In the genomic region with DNA sequence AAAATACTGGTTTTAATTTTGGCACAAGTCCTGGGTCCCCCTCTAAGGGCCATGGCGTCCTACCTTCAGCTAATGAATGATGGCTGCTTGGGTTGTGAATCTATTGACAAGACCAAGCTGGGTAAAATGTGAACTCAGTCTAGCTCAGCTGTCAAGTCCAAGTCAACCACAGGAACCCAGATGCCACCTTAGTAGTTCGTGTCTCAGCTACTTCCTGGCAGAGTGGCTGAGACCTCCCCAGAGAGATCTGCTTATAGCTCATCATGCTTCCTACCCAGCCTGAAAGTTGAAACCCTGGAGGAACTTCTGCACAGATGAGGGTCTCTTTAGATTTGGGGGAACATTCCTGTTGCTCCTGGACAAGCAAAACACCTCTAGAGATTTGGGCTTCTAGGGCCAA, we compare ENCODE assay signal across 9 mouse cellular contexts. TPM values are rescaled to one million over a fixed set of nuclear protein-coding genes. Genes with fewer than 3 reads are reported as not detected.
DNase-seq lines count a peak whose midpoint lies in the region; ATAC-seq and TF ChIP-seq lines count a peak whose summit lies in the region.
"Had no signal": no experiment of that assay in that cellular context is flagged by ENCODE, and none has a peak within 500 bp of the region (broad histone marks: within the 10 kb centered on the region; RNA-seq: fewer than 3 reads in every experiment).

No protein-coding gene starts in this region.

- no peak for DNase-seq in kidney, postnatal 0 days (ENCODE audit: low spot score)
- no peak for DNase-seq in kidney, postnatal 14 days
- no peak for DNase-seq in cerebellum, adult 18-20 months
- no peak for DNase-seq in layer of hippocampus, postnatal 14 days (ENCODE audit: low spot score in 2 of 2)
- DNase-seq in layer of hippocampus, adult 9-10 months (ENCODE audit: low spot score) = no peak
- DNase-seq: lung, postnatal 10 days had no signal

- peak overlapping the region; percentile 83 for H3K4me2 ChIP-seq in kidney, postnatal 0 days (ENCODE audit: low read length)
- peak overlapping the region; percentile 87; the same call in 1 of the 2 replicates for H3K4me2 ChIP-seq in embryonic facial prominence, embryonic 13.5 days
- H3K4me2 ChIP-seq in hindbrain, embryonic 15.5 days = peak overlapping the region; percentile 65
- peak overlapping the region; percentile 89 for H3K4me2 ChIP-seq in neural tube, embryonic 15.5 days

- no peaks in the 10 kb centered on the region for H3K36me3 ChIP-seq in kidney, postnatal 0 days (ENCODE audit: insufficient read depth, low read length)
- H3K36me3 ChIP-seq in embryonic facial prominence, embryonic 13.5 days = no peaks in the 10 kb centered on the region
- H3K36me3 ChIP-seq in hindbrain, embryonic 15.5 days = no peaks in the 10 kb centered on the region
- no peaks in the 10 kb centered on the region for H3K36me3 ChIP-seq in neural tube, embryonic 15.5 days

- no peaks in the 10 kb centered on the region for H3K27me3 ChIP-seq in kidney, postnatal 0 days (ENCODE audit: insufficient read depth, low read length)
- H3K27me3 ChIP-seq in embryonic facial prominence, embryonic 13.5 days = peaks cover 87% of the 10 kb centered on the region
- H3K27me3 ChIP-seq in hindbrain, embryonic 15.5 days = no peaks in the 10 kb centered on the region
- no peaks in the 10 kb centered on the region; the same call in 1 of the 2 replicates for H3K27me3 ChIP-seq in neural tube, embryonic 15.5 days (replicated peaks)

- no peak overlapping the region for H3K9ac ChIP-seq in kidney, postnatal 0 days (ENCODE audit: low read depth, low read length)
- no peak overlapping the region for H3K9ac ChIP-seq in embryonic facial prominence, embryonic 13.5 days
- 0 out of 2 replicates have a peak overlapping the region, but pooled peaks have one; percentile 19 for H3K9ac ChIP-seq in hindbrain, embryonic 15.5 days
- no peak overlapping the region for H3K9ac ChIP-seq in neural tube, embryonic 15.5 days (replicated peaks)

- no peak for TF ChIP-seq CTCF in kidney, postnatal 0 days (IDR thresholded peaks at IDR 0.05; ENCODE audit: low read depth)

- WGBS in kidney, postnatal 0 days = 66% methylated on average over 2 of the region's 2 CpGs
- 59% methylated on average over 2 of the region's 2 CpGs for WGBS in embryonic facial prominence, embryonic 13.5 days
- WGBS in hindbrain, embryonic 15.5 days = 42% methylated on average over 2 of the region's 2 CpGs
- WGBS in neural tube, embryonic 15.5 days = 38% methylated on average over 2 of the region's 2 CpGs

- H3K9me3 ChIP-seq in kidney, postnatal 0 days (replicated peaks; ENCODE audit: low read length) = no peaks in the 10 kb centered on the region
- H3K9me3 ChIP-seq in embryonic facial prominence, embryonic 13.5 days = no peaks in the 10 kb centered on the region
- no peaks in the 10 kb centered on the region for H3K9me3 ChIP-seq in hindbrain, embryonic 15.5 days
- H3K9me3 ChIP-seq in neural tube, embryonic 15.5 days (replicated peaks) = no peaks in the 10 kb centered on the region

- no peak overlapping the region for H3K27ac ChIP-seq in kidney, postnatal 0 days
- H3K27ac ChIP-seq in embryonic facial prominence, embryonic 13.5 days = no peak overlapping the region
- no peak overlapping the region for H3K27ac ChIP-seq in hindbrain, embryonic 15.5 days (replicated peaks)
- H3K27ac ChIP-seq in neural tube, embryonic 15.5 days (replicated peaks) = no peak overlapping the region

- no peak overlapping the region; the same call in 1 of the 2 replicates for H3K4me3 ChIP-seq in kidney, postnatal 0 days (replicated peaks; ENCODE audit: low read depth, low read length)
- H3K4me3 ChIP-seq in embryonic facial prominence, embryonic 13.5 days = no peak overlapping the region
- H3K4me3 ChIP-seq in hindbrain, embryonic 15.5 days = peak overlapping the region; percentile 83
- peak overlapping the region; percentile 62 for H3K4me3 ChIP-seq in neural tube, embryonic 15.5 days (replicated peaks)

- ATAC-seq in kidney, postnatal 0 days (replicated peaks; ENCODE audit: low FRiP score, low read depth) = no peak
- no peak for ATAC-seq in embryonic facial prominence, embryonic 13.5 days (ENCODE audit: insufficient number of reproducible peaks, insufficient read depth, low FRiP score, low TSS enrichment, low read depth)
- no peak for ATAC-seq in hindbrain, embryonic 15.5 days (ENCODE audit: low FRiP score, low read depth)
- no peak for ATAC-seq in neural tube, embryonic 15.5 days (ENCODE audit: low FRiP score)

- H3K4me1 ChIP-seq in kidney, postnatal 0 days (replicated peaks; ENCODE audit: insufficient read depth, low read length) = peaks cover 4% of the 10 kb centered on the region; the same call in 1 of the 2 replicates
- H3K4me1 ChIP-seq in embryonic facial prominence, embryonic 13.5 days = peaks cover 29% of the 10 kb centered on the region
- H3K4me1 ChIP-seq in hindbrain, embryonic 15.5 days (replicated peaks) = peaks cover 61% of the 10 kb centered on the region
- peaks cover 70% of the 10 kb centered on the region for H3K4me1 ChIP-seq in neural tube, embryonic 15.5 days

RNA-seq across cellular contexts. Expression of gene Nrarp, which starts 2.8 kb away (rescaled TPM):
- polyA plus RNA-seq in kidney, postnatal 0 days (2015; fragmentation: Nextera tagmentation; extraction: Ambion mirVana) = 19.9 and 21.6 TPM in 2 replicates
- 15.0 and 16.7 TPM in 2 replicates for polyA plus RNA-seq in embryonic facial prominence, embryonic 13.5 days (2015; fragmentation: Nextera tagmentation; extraction: Ambion mirVana)
- polyA plus RNA-seq in hindbrain, embryonic 15.5 days (2015; fragmentation: Nextera tagmentation; extraction: Ambion mirVana) = 18.9 and 20.2 TPM in 2 replicates
- polyA plus RNA-seq in neural tube, embryonic 15.5 days (2015; fragmentation: Nextera tagmentation; extraction: Ambion mirVana) = 15.0 and 16.8 TPM in 2 replicates
- total RNA-seq in layer of hippocampus, postnatal 14 days (2021) = 10 to 100 TPM; 38.1 to 49.8 TPM

RNA-seq across cellular contexts. Expression of gene Tor4a, which starts 13.3 kb away (rescaled TPM):
- polyA plus RNA-seq in kidney, postnatal 0 days (2015; fragmentation: Nextera tagmentation; extraction: Ambion mirVana) = 10.8 and 12.0 TPM in 2 replicates
- polyA plus RNA-seq in embryonic facial prominence, embryonic 13.5 days (2015; fragmentation: Nextera tagmentation; extraction: Ambion mirVana) = 5.1 and 6.1 TPM in 2 replicates
- 1.9 and 2.3 TPM in 2 replicates for polyA plus RNA-seq in hindbrain, embryonic 15.5 days (2015; fragmentation: Nextera tagmentation; extraction: Ambion mirVana)
- polyA plus RNA-seq in neural tube, embryonic 15.5 days (2015; fragmentation: Nextera tagmentation; extraction: Ambion mirVana) = 1.6 and 5.9 TPM in 2 replicates
- total RNA-seq in layer of hippocampus, postnatal 14 days (2021) = 1 to 10 TPM; 1.7 to 2.0 TPM

RNA-seq across cellular contexts. Expression of gene Nelfb, which starts 28.0 kb away (rescaled TPM):
- polyA plus RNA-seq in kidney, postnatal 0 days (2015; fragmentation: Nextera tagmentation; extraction: Ambion mirVana) = 74.0 and 82.3 TPM in 2 replicates
- 110 and 114 TPM in 2 replicates for polyA plus RNA-seq in embryonic facial prominence, embryonic 13.5 days (2015; fragmentation: Nextera tagmentation; extraction: Ambion mirVana)
- 108 and 112 TPM in 2 replicates for polyA plus RNA-seq in hindbrain, embryonic 15.5 days (2015; fragmentation: Nextera tagmentation; extraction: Ambion mirVana)
- 101 and 105 TPM in 2 replicates for polyA plus RNA-seq in neural tube, embryonic 15.5 days (2015; fragmentation: Nextera tagmentation; extraction: Ambion mirVana)
- 10 to 100 TPM; 50.7 to 51.7 TPM for total RNA-seq in layer of hippocampus, postnatal 14 days (2021)

RNA-seq across cellular contexts. Expression of gene Stpg3, which starts 31.1 kb away (rescaled TPM):
- 0.29 and 0.43 TPM in 2 replicates for polyA plus RNA-seq in kidney, postnatal 0 days (2015; fragmentation: Nextera tagmentation; extraction: Ambion mirVana)
- 0.15 TPM in 1 of 2 replicates, not detected in the other for polyA plus RNA-seq in embryonic facial prominence, embryonic 13.5 days (2015; fragmentation: Nextera tagmentation; extraction: Ambion mirVana)
- polyA plus RNA-seq in hindbrain, embryonic 15.5 days (2015; fragmentation: Nextera tagmentation; extraction: Ambion mirVana) = not detected in 2 replicates
- polyA plus RNA-seq in neural tube, embryonic 15.5 days (2015; fragmentation: Nextera tagmentation; extraction: Ambion mirVana) = not detected in 2 replicates
- total RNA-seq in layer of hippocampus, postnatal 14 days (2021) = not detected

RNA-seq across cellular contexts. Expression of gene Fam166a, which starts 35.2 kb away (rescaled TPM):
- polyA plus RNA-seq in kidney, postnatal 0 days (2015; fragmentation: Nextera tagmentation; extraction: Ambion mirVana) = 0.28 and 0.62 TPM in 2 replicates
- not detected in 2 replicates for polyA plus RNA-seq in embryonic facial prominence, embryonic 13.5 days (2015; fragmentation: Nextera tagmentation; extraction: Ambion mirVana)
- 0.70 and 0.72 TPM in 2 replicates for polyA plus RNA-seq in hindbrain, embryonic 15.5 days (2015; fragmentation: Nextera tagmentation; extraction: Ambion mirVana)
- not detected in 2 replicates for polyA plus RNA-seq in neural tube, embryonic 15.5 days (2015; fragmentation: Nextera tagmentation; extraction: Ambion mirVana)
- total RNA-seq in layer of hippocampus, postnatal 14 days (2021) = not detected

Comparison
In these comparisons a context has a peak if more than half of its experiments do, and no peak if none do; other contexts are left out.
1. H3K4me3 ChIP-seq: peak in hindbrain, embryonic 15.5 days (single experiment) and neural tube, embryonic 15.5 days (single experiment); none in kidney, postnatal 0 days (single experiment) and embryonic facial prominence, embryonic 13.5 days (single experiment).
2. Peak in every context shown above with its lines, with median percentiles within 50 percentile points of each other: H3K4me2 ChIP-seq.